In genomic region chr4:151738280-151738679, GRCm38 (mm10) we compare ENCODE assay signal across 13 mouse cellular contexts.
DNase-seq lines count a peak whose midpoint lies in the region; ATAC-seq lines count a peak whose summit lies in the region.
"Had no signal": no experiment of that assay in that cellular context is flagged by ENCODE, and none has a peak within 500 bp of the region (broad histone marks: within the 10 kb centered on the region; RNA-seq: fewer than 3 reads in every experiment).

No protein-coding gene starts in this region.

- intact Hi-C loops in heart, postnatal 14 days (cut with DNase I): no loop called here

- ATAC-seq in heart, embryonic 11.5 days (replicated peaks; ENCODE audit: insufficient number of reproducible peaks, low FRiP score, low TSS enrichment): no peak
- no peak for ATAC-seq in limb, embryonic 15.5 days (ENCODE audit: insufficient number of reproducible peaks, low FRiP score, low TSS enrichment, low read depth)
- ATAC-seq in embryonic facial prominence, embryonic 13.5 days (ENCODE audit: insufficient number of reproducible peaks, insufficient read depth, low FRiP score, low TSS enrichment, low read depth): no peak
- ATAC-seq in hindbrain, embryonic 15.5 days (ENCODE audit: low FRiP score, low read depth): no peak
- ATAC-seq: inflammation-experienced regulatory T-cells, adult 6 months had no signal

- no peaks in the 10 kb centered on the region for H3K27me3 ChIP-seq in heart, embryonic 11.5 days (ENCODE audit: control insufficient read depth, insufficient read depth, low read length)
- no peaks in the 10 kb centered on the region for H3K27me3 ChIP-seq in limb, embryonic 15.5 days
- H3K27me3 ChIP-seq in limb, embryonic 10.5 days (ENCODE audit: low read depth, poor library complexity, severe bottlenecking): no peaks in the 10 kb centered on the region
- H3K27me3 ChIP-seq in embryonic facial prominence, embryonic 13.5 days: no peaks in the 10 kb centered on the region; the same call in 1 of the 2 replicates
- no peaks in the 10 kb centered on the region for H3K27me3 ChIP-seq in hindbrain, embryonic 15.5 days
- H3K27me3 ChIP-seq: limb, embryonic 13.5 days; lung, embryonic 15.5 days had no signal

- H3K4me1 ChIP-seq in heart, embryonic 11.5 days (ENCODE audit: control insufficient read depth, insufficient read depth, low read length): peaks cover 27% of the 10 kb centered on the region
- peaks cover 24% of the 10 kb centered on the region for H3K4me1 ChIP-seq in limb, embryonic 15.5 days
- H3K4me1 ChIP-seq in limb, embryonic 10.5 days: peaks cover 20% of the 10 kb centered on the region
- H3K4me1 ChIP-seq in embryonic facial prominence, embryonic 13.5 days: peaks cover 23% of the 10 kb centered on the region
- peaks cover 41% of the 10 kb centered on the region for H3K4me1 ChIP-seq in hindbrain, embryonic 15.5 days (replicated peaks)

- no peaks in the 10 kb centered on the region for H3K9me3 ChIP-seq in heart, embryonic 11.5 days (replicated peaks; ENCODE audit: control insufficient read depth, low read length)
- no peaks in the 10 kb centered on the region for H3K9me3 ChIP-seq in limb, embryonic 15.5 days
- H3K9me3 ChIP-seq in limb, embryonic 10.5 days (replicated peaks): no peaks in the 10 kb centered on the region
- no peaks in the 10 kb centered on the region for H3K9me3 ChIP-seq in embryonic facial prominence, embryonic 13.5 days
- no peaks in the 10 kb centered on the region for H3K9me3 ChIP-seq in hindbrain, embryonic 15.5 days
- H3K9me3 ChIP-seq: limb, embryonic 13.5 days; lung, embryonic 15.5 days had no signal

- no peak overlapping the region for H3K4me2 ChIP-seq in heart, embryonic 11.5 days
- no peak overlapping the region for H3K4me2 ChIP-seq in limb, embryonic 15.5 days
- H3K4me2 ChIP-seq in embryonic facial prominence, embryonic 13.5 days: no peak overlapping the region
- H3K4me2 ChIP-seq in hindbrain, embryonic 15.5 days: no peak overlapping the region
- H3K4me2 ChIP-seq: limb, embryonic 13.5 days; lung, embryonic 15.5 days had no signal

- H3K36me3 ChIP-seq in heart, embryonic 11.5 days (ENCODE audit: control insufficient read depth, insufficient read depth, low read length): no peaks in the 10 kb centered on the region
- no peaks in the 10 kb centered on the region for H3K36me3 ChIP-seq in limb, embryonic 15.5 days
- no peaks in the 10 kb centered on the region for H3K36me3 ChIP-seq in limb, embryonic 10.5 days
- H3K36me3 ChIP-seq in embryonic facial prominence, embryonic 13.5 days: no peaks in the 10 kb centered on the region
- no peaks in the 10 kb centered on the region for H3K36me3 ChIP-seq in hindbrain, embryonic 15.5 days
- H3K36me3 ChIP-seq: limb, embryonic 13.5 days; lung, embryonic 15.5 days had no signal

- no peak overlapping the region for H3K4me3 ChIP-seq in heart, embryonic 11.5 days (ENCODE audit: low read depth, low read length)
- H3K4me3 ChIP-seq in limb, embryonic 15.5 days: no peak overlapping the region
- no peak overlapping the region for H3K4me3 ChIP-seq in limb, embryonic 10.5 days
- H3K4me3 ChIP-seq in embryonic facial prominence, embryonic 13.5 days: no peak overlapping the region
- H3K4me3 ChIP-seq in hindbrain, embryonic 15.5 days: no peak overlapping the region
- H3K4me3 ChIP-seq: limb, embryonic 13.5 days; lung, embryonic 15.5 days had no signal

- no peak overlapping the region for H3K9ac ChIP-seq in heart, embryonic 11.5 days (ENCODE audit: low read depth, low read length)
- H3K9ac ChIP-seq in limb, embryonic 15.5 days: no peak overlapping the region
- no peak overlapping the region for H3K9ac ChIP-seq in embryonic facial prominence, embryonic 13.5 days
- H3K9ac ChIP-seq in hindbrain, embryonic 15.5 days: no peak overlapping the region
- H3K9ac ChIP-seq: limb, embryonic 13.5 days; lung, embryonic 15.5 days had no signal

- WGBS in heart, embryonic 11.5 days (ENCODE audit: insufficient replicate concordance): 70% methylated on average over 5 of the region's 5 CpGs
- 55% methylated on average over 5 of the region's 5 CpGs for WGBS in limb, embryonic 15.5 days
- 86% methylated on average over 5 of the region's 5 CpGs for WGBS in limb, embryonic 10.5 days
- WGBS in embryonic facial prominence, embryonic 13.5 days: 64% methylated on average over 5 of the region's 5 CpGs
- WGBS in hindbrain, embryonic 15.5 days: 64% methylated on average over 5 of the region's 5 CpGs

- no peak for DNase-seq in heart, postnatal 14 days
- DNase-seq in limb, embryonic 10.5 days (ENCODE audit: low spot score): no peak
- DNase-seq in adrenal gland, adult (ENCODE audit: inconsistent age in 2 of 2, low spot score in 1 of 2): no peak
- DNase-seq in spleen, postnatal 36 days (ENCODE audit: low spot score in 2 of 2): no peak
- DNase-seq: adrenal gland, adult 2 months; gastrocnemius, postnatal 10 days had no signal

- peak overlapping the region; percentile 63 for H3K27ac ChIP-seq in heart, embryonic 11.5 days (ENCODE audit: low read depth, low read length)
- 0 out of 2 replicates have a peak overlapping the region, but pooled peaks have one; percentile 9 for H3K27ac ChIP-seq in limb, embryonic 15.5 days
- no peak overlapping the region for H3K27ac ChIP-seq in limb, embryonic 10.5 days
- H3K27ac ChIP-seq in embryonic facial prominence, embryonic 13.5 days: peak overlapping the region; percentile 29; the same call in 1 of the 2 replicates
- peak overlapping the region; percentile 9 for H3K27ac ChIP-seq in hindbrain, embryonic 15.5 days (replicated peaks)
- H3K27ac ChIP-seq: limb, embryonic 13.5 days; lung, embryonic 15.5 days had no signal
